Mouse (Mus musculus) layer of hippocampus, adult 9-11 months (tissue): ENCODE data around the gene Mtif2.

ENCODE experiments used
- DNase-seq: peaks from one replicate; pipeline ENCODE4 v3.0.0; 2022

The Mtif2 gene

DNA sequence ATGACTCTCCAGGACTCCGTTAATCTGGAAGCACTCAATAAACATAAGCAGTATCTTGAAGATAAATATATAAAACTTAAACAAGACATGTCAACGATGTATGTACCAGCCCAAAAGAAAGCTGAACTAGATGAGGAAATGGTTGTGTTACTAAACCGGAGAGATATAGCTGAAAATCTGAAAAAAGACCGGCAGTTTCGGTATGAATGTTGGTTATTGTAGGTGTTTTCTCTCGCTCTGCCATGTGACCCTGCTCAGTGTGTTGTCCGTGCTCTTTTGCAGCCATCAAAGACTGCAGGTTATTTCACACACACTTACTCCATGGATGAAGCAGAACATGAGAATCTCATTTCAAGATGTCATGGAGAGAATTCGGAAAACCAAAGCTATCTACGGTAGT is 34.2 kb downstream of the Mtif2 start:
- no peak for DNase-seq

DNA sequence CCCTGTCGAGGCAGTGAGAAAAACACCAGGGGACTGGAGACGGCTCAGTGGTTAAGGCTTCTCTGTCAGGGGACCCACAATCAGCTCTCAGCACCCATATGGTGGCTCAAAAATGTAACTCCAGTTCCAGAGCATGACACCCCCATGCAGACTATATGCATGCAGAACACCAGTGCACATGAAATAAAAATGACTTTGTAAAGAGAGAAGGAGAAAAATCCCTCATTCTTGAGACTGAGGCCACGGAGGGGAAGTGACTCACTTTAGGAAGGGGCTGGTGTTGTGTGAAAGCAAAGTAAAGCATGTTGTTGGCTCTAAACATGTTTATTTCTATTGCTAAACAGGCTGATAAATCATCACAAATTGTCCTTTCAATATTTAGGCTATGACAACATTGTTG is 34.8 kb downstream of the Mtif2 start:
- DNase-seq, result no peak

DNA sequence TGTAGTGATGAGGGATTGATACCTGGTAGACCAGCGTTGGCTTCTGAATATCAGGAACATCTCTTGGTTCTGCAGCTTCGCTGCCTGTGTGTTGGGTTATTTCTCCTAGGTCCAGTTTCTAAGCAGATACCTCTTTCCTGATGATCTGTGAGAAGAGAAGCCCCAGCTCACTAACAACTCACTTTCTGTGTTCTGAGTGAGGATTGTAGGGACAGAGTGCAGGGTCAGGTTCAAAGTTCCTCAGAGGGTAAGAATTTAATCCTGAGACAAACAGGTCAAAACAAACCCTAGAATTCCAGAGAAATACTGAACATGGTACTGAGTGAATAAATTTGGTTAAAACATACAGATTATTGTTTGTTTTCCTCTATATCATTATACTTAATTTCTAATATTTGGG is 37.2 kb downstream of the Mtif2 start:
- no peak for DNase-seq

DNA sequence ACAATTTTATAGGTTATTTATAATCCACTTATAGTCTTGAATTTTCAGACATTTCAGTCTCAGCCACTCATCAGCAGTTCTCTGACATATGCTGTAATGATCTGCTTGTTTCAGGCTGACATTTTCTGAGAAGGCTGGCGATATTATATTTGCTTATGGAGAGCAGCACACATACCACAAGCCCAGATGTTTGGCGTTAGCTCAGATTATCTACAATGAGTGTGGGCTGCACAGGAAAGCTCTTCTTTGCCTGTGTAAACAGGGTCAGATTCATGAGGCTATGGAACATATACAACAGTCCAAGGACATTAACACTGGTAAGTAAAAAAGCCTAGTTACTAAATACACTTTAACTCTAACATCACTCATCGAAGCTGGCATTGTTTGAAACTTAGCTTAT is 45.3 kb downstream of the Mtif2 start:
- DNase-seq, result no peak

DNA sequence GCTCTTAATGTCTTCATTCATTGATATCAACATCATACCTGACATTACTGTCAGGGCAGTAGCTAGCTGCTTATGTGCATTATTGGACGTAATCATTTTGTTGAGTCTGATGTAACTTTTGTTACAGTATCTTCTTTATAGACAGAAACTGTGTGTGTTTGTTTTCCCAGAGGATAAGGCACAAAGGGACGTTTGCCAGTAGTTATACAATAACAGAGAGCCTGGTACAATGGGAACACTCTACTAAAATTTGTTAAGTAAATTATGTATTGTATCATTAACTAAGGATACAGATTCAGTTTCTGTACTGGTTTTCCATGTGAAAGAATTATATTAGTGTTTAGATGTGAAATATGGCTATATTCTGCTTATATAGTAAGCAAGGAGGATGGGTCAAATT is 46.4 kb downstream of the Mtif2 start:
- no peak for DNase-seq

DNA sequence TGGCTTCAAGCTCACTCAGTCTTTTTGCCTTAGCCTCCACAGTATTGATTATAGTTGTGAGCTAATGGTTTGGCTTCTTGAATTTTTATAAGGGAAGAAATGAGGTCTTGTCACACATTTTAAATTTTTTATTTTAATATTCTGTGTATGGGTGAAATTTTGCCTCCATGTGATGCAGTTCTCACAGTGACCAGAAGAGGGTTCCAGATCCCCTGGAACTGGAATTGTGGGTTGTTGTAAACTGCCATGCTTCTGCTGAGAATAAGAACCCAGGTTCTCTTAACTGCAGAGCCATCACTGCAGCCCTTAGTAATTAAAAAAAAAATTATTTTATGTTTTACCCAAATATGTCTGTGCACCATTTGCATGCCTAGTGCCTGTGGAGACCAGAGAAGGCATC is 53.4 kb downstream of the Mtif2 start:
- DNase-seq, result no peak
